Mouse (Mus musculus): Measurements from ENCODE around the gene Batf. TPM values are rescaled to one million over a fixed set of nuclear protein-coding genes. Genes with fewer than 3 reads are reported as not detected.

Gene Batf
- polyA plus RNA-seq, 1 experiment from 2014 or later: 0.36 TPM

- WGBS: 87% methylated on average over 4 of the region's 4 CpGs
- no peak for ATAC-seq (ENCODE audit: low read depth)
- no peaks in the 10 kb centered on the region for H3K9me3 ChIP-seq (ENCODE audit: control insufficient read depth, low read length)
Measured at GRCm38 (mm10) chr12:85706906-85707305, 20.4 kb downstream of the Batf start.

DNA sequence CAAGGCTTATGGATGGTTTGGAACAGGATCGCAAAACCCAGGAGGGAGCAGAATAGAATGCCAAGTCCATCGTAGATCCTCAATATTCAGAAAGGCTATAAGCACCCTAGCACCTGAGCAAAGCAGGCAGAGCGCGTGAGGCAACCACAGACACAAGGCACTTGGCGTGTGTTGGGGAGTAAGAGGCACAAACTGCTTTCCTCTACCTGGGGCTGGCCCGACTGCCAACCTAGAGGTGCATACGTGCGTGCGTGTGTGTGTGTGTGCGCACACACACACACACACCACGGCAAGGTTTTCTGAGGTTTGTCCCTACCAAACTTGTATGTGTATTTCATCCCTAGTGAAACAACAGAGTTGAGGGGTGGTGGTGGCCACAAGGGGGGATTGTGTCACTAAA, 20.9 kb downstream of the Batf start:
- ATAC-seq (ENCODE audit: low read depth): no peak
- Histone ChIP-seq H3K4me3 (ENCODE audit: low read depth, low read length) (no peak overlapping the region), H3K36me3 (ENCODE audit: control insufficient read depth, insufficient read depth, low read length) (no peaks in the 10 kb centered on the region), H3K4me2 (ENCODE audit: low read depth, low read length) (no peak overlapping the region), H3K27me3 (ENCODE audit: control insufficient read depth, insufficient read depth, low read length) (no peaks in the 10 kb centered on the region), H3K4me1 (ENCODE audit: control insufficient read depth, insufficient read depth, low read length) (no peaks in the 10 kb centered on the region), H3K9ac (replicated peaks; ENCODE audit: low read depth, low read length) (no peak overlapping the region), H3K27ac (ENCODE audit: low read depth, low read length) (no peak overlapping the region), H3K9me3 (ENCODE audit: control insufficient read depth, low read length) (no peaks in the 10 kb centered on the region)
- 93% methylated on average over 11 of the region's 11 CpGs for WGBS

More at GRCm38 (mm10) chr12:85706906-85707305, 20.4 kb downstream of the Batf start:
- no peaks in the 10 kb centered on the region for H3K4me1 ChIP-seq (ENCODE audit: control insufficient read depth, insufficient read depth, low read length)
- H3K36me3 ChIP-seq (ENCODE audit: control insufficient read depth, insufficient read depth, low read length): no peaks in the 10 kb centered on the region
- H3K27me3 ChIP-seq (ENCODE audit: control insufficient read depth, insufficient read depth, low read length): no peaks in the 10 kb centered on the region
- no peak overlapping the region for H3K9ac ChIP-seq (replicated peaks; ENCODE audit: low read depth, low read length)
- no peak overlapping the region for H3K4me3 ChIP-seq (ENCODE audit: low read depth, low read length)
- no peak overlapping the region for H3K4me2 ChIP-seq (ENCODE audit: low read depth, low read length)
- H3K27ac ChIP-seq (ENCODE audit: low read depth, low read length): no peak overlapping the region

DNA sequence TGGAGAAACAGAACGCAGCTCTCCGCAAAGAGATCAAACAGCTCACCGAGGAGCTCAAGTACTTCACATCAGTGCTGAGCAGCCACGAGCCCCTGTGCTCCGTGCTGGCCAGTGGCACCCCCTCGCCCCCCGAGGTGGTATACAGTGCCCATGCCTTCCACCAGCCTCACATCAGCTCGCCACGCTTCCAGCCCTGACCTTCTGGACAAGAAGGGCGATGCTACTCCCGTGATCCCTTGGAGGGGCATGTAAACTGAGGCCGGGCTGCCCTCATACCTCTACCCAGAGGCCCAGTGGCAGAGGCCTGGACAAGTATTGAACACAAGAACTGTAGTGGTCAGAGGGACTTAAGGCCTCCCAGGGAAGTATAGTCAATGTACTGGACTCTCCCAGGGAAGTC, 22.1 kb downstream of the Batf start:
- Histone ChIP-seq H3K27me3 (ENCODE audit: control insufficient read depth, insufficient read depth, low read length) (no peaks in the 10 kb centered on the region), H3K9ac (replicated peaks; ENCODE audit: low read depth, low read length) (no peak overlapping the region), H3K4me1 (ENCODE audit: control insufficient read depth, insufficient read depth, low read length) (no peaks in the 10 kb centered on the region), H3K36me3 (ENCODE audit: control insufficient read depth, insufficient read depth, low read length) (no peaks in the 10 kb centered on the region), H3K27ac (ENCODE audit: low read depth, low read length) (no peak overlapping the region), H3K4me2 (ENCODE audit: low read depth, low read length) (no peak overlapping the region), H3K9me3 (ENCODE audit: control insufficient read depth, low read length) (no peaks in the 10 kb centered on the region), H3K4me3 (ENCODE audit: low read depth, low read length) (no peak overlapping the region)
- ATAC-seq (ENCODE audit: low read depth): no peak
- WGBS: 88% methylated on average over 12 of the region's 12 CpGs

- Histone ChIP-seq H3K27ac (ENCODE audit: low read depth, low read length) (no peak overlapping the region), H3K9ac (replicated peaks; ENCODE audit: low read depth, low read length) (no peak overlapping the region), H3K27me3 (ENCODE audit: control insufficient read depth, insufficient read depth, low read length) (no peaks in the 10 kb centered on the region), H3K4me2 (ENCODE audit: low read depth, low read length) (no peak overlapping the region), H3K36me3 (ENCODE audit: control insufficient read depth, insufficient read depth, low read length) (no peaks in the 10 kb centered on the region), H3K4me1 (ENCODE audit: control insufficient read depth, insufficient read depth, low read length) (no peaks in the 10 kb centered on the region), H3K4me3 (ENCODE audit: low read depth, low read length) (no peak overlapping the region), H3K9me3 (ENCODE audit: control insufficient read depth, low read length) (no peaks in the 10 kb centered on the region)
- no peak for ATAC-seq (ENCODE audit: low read depth)
- 89% methylated on average over 7 of the region's 7 CpGs for WGBS
Measured at GRCm38 (mm10) chr12:85710695-85711094, 24.2 kb downstream of the Batf start.

- no peak overlapping the region for H3K27ac ChIP-seq (ENCODE audit: low read depth, low read length)
- 84% methylated on average over 2 of the region's 2 CpGs for WGBS
- no peak overlapping the region for H3K4me2 ChIP-seq (ENCODE audit: low read depth, low read length)
- H3K36me3 ChIP-seq (ENCODE audit: control insufficient read depth, insufficient read depth, low read length): no peaks in the 10 kb centered on the region
- no peak overlapping the region for H3K4me3 ChIP-seq (ENCODE audit: low read depth, low read length)
- no peaks in the 10 kb centered on the region for H3K4me1 ChIP-seq (ENCODE audit: control insufficient read depth, insufficient read depth, low read length)
- H3K27me3 ChIP-seq (ENCODE audit: control insufficient read depth, insufficient read depth, low read length): no peaks in the 10 kb centered on the region
- no peaks in the 10 kb centered on the region for H3K9me3 ChIP-seq (ENCODE audit: control insufficient read depth, low read length)
- no peak overlapping the region for H3K9ac ChIP-seq (replicated peaks; ENCODE audit: low read depth, low read length)
- ATAC-seq (ENCODE audit: low read depth): no peak
Measured at GRCm38 (mm10) chr12:85712587-85712986, 26.1 kb downstream of the Batf start.

GRCm38 (mm10) chr12:85714126-85714525, 27.7 kb downstream of the Batf start:
- WGBS: 91% methylated on average over 5 of the region's 5 CpGs
- ATAC-seq (ENCODE audit: low read depth): no peak

GRCm38 (mm10) chr12:85725306-85725705, 38.8 kb downstream of the Batf start:
- H3K4me3 ChIP-seq (ENCODE audit: low read depth, low read length): no peak overlapping the region
- 93% methylated on average over 4 of the region's 4 CpGs for WGBS
- H3K36me3 ChIP-seq (ENCODE audit: control insufficient read depth, insufficient read depth, low read length): no peaks in the 10 kb centered on the region
- H3K4me2 ChIP-seq (ENCODE audit: low read depth, low read length): no peak overlapping the region
- no peaks in the 10 kb centered on the region for H3K4me1 ChIP-seq (ENCODE audit: control insufficient read depth, insufficient read depth, low read length)
- no peak for ATAC-seq (ENCODE audit: low read depth)
- H3K27me3 ChIP-seq (ENCODE audit: control insufficient read depth, insufficient read depth, low read length): no peaks in the 10 kb centered on the region
- H3K9me3 ChIP-seq (ENCODE audit: control insufficient read depth, low read length): no peaks in the 10 kb centered on the region
- H3K9ac ChIP-seq (replicated peaks; ENCODE audit: low read depth, low read length): no peak overlapping the region
- no peak overlapping the region for H3K27ac ChIP-seq (ENCODE audit: low read depth, low read length)

More at GRCm38 (mm10) chr12:85714126-85714525, 27.7 kb downstream of the Batf start:
- H3K4me3 ChIP-seq (ENCODE audit: low read depth, low read length): no peak overlapping the region
- H3K27ac ChIP-seq (ENCODE audit: low read depth, low read length): no peak overlapping the region
- H3K9ac ChIP-seq (replicated peaks; ENCODE audit: low read depth, low read length): no peak overlapping the region
- no peak overlapping the region for H3K4me2 ChIP-seq (ENCODE audit: low read depth, low read length)
- no peaks in the 10 kb centered on the region for H3K27me3 ChIP-seq (ENCODE audit: control insufficient read depth, insufficient read depth, low read length)
- H3K9me3 ChIP-seq (ENCODE audit: control insufficient read depth, low read length): no peaks in the 10 kb centered on the region
- no peaks in the 10 kb centered on the region for H3K4me1 ChIP-seq (ENCODE audit: control insufficient read depth, insufficient read depth, low read length)
- no peaks in the 10 kb centered on the region for H3K36me3 ChIP-seq (ENCODE audit: control insufficient read depth, insufficient read depth, low read length)

DNA sequence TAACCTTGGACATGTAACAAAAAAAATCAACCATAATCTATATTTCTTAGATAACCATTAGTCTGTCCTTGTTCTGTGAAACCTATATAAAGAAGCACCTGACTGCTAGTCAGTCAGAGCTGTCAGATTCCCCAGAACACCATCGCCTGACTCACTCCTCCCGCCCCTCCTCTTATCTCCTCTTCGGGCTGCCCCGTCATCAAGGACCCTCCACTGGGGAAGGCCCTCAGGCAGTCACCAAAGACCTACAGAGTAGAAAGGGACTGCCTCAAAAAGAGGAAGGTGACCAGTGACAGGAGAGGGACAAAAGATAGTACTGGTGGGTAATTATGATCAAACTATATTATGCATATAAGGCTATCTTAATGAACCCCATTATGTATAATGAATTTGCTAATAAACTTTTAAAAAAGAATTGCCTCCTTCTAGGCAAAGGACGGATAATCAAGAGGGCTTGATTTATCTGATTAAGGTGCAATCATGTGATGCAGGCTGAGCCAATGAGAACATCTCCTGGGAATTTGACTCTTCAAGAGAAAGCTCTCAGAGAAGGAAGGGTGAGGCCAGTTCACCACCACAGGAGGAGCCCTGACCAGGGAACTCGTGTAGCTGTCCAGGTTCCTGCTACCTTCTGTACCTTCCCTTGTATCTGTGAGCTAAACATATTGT, 40.4 kb downstream of the Batf start:
- Histone ChIP-seq H3K27ac (ENCODE audit: low read depth, low read length) (no peak overlapping the region), H3K27me3 (ENCODE audit: control insufficient read depth, insufficient read depth, low read length) (no peaks in the 10 kb centered on the region), H3K9me3 (ENCODE audit: control insufficient read depth, low read length) (no peaks in the 10 kb centered on the region), H3K9ac (replicated peaks; ENCODE audit: low read depth, low read length) (no peak overlapping the region), H3K4me2 (ENCODE audit: low read depth, low read length) (no peak overlapping the region), H3K36me3 (ENCODE audit: control insufficient read depth, insufficient read depth, low read length) (no peaks in the 10 kb centered on the region), H3K4me3 (ENCODE audit: low read depth, low read length) (no peak overlapping the region), H3K4me1 (ENCODE audit: control insufficient read depth, insufficient read depth, low read length) (no peaks in the 10 kb centered on the region)
- WGBS: 67% methylated on average over 6 of the region's 6 CpGs
- ATAC-seq (ENCODE audit: low read depth): no peak

DNA sequence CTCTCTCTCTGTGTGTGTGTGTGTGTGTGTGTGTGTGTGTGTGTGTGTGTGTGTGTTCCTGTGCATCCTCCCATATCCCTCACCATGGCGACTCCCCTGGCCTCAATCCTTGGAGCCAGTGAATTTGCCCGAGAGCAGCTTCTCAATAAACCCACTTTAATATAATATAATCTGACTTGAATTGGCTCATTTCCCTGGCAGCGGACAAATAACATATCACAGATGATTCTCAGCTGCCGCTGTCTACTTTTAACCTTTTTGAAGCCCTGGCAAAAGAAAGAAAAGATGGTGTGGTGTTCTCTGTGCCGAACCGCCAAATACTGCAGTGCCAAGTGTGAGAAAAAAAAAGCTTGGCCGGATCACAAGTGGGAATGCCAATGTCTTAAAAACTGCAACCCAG, 41.7 kb downstream of the Batf start:
- Histone ChIP-seq H3K36me3 (ENCODE audit: control insufficient read depth, insufficient read depth, low read length) (no peaks in the 10 kb centered on the region), H3K4me3 (ENCODE audit: low read depth, low read length) (no peak overlapping the region), H3K27ac (ENCODE audit: low read depth, low read length) (no peak overlapping the region), H3K4me2 (ENCODE audit: low read depth, low read length) (no peak overlapping the region), H3K27me3 (ENCODE audit: control insufficient read depth, insufficient read depth, low read length) (no peaks in the 10 kb centered on the region), H3K9ac (replicated peaks; ENCODE audit: low read depth, low read length) (no peak overlapping the region), H3K4me1 (ENCODE audit: control insufficient read depth, insufficient read depth, low read length) (no peaks in the 10 kb centered on the region), H3K9me3 (ENCODE audit: control insufficient read depth, low read length) (no peaks in the 10 kb centered on the region)
- ATAC-seq (ENCODE audit: low read depth): no peak
- WGBS: 80% methylated on average over 7 of the region's 7 CpGs
